ENCODE assay signal across 15 mouse cellular contexts in the genomic region with DNA sequence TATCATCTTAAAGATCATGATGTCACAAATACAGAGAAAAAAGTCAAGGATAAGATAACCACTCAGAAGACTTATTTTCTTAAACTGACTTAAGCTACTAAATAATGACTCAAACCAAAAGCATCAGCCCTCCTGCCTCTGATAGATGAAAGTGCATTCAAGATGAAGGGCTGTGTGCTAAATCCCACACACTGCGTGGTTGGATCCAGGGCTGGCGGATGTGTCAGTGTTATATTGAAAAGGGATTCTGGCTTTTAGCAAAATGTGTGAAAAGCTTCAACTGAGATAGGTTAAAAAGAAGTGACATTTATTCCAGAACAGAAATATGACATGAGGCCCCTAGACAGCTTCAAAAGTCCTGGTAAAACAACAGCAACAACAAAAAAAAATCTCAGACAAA.
"Had no signal": no experiment of that assay in that cellular context is flagged by ENCODE, and none has a peak within 500 bp of the region (broad histone marks: within the 10 kb centered on the region; RNA-seq: fewer than 3 reads in every experiment).

No protein-coding gene starts in this region.

- H3K4me2 ChIP-seq: intestine, embryonic 15.5 days; liver, embryonic 11.5 days; liver, embryonic 15.5 days; midbrain, embryonic 13.5 days; neural tube, embryonic 12.5 days had no signal

- ATAC-seq: intestine, embryonic 15.5 days; lung, postnatal 0 days; midbrain, embryonic 13.5 days had no signal

- H3K9ac ChIP-seq: intestine, embryonic 15.5 days; liver, embryonic 15.5 days; midbrain, embryonic 13.5 days; neural tube, embryonic 12.5 days had no signal

- H3K4me3 ChIP-seq: intestine, embryonic 15.5 days; limb, embryonic 10.5 days; liver, embryonic 15.5 days; midbrain, embryonic 13.5 days; neural tube, embryonic 12.5 days had no signal

- H3K9me3 ChIP-seq: intestine, embryonic 15.5 days; limb, embryonic 10.5 days; liver, embryonic 15.5 days; midbrain, embryonic 13.5 days; neural tube, embryonic 12.5 days had no signal

- H3K27me3 ChIP-seq: intestine, embryonic 15.5 days; liver, embryonic 15.5 days; midbrain, embryonic 13.5 days; neural tube, embryonic 12.5 days had no signal

- DNase-seq: kidney, adult 18-20 months; kidney, postnatal 10 days; kidney, postnatal 4 days; lung, adult 2 months; lung, postnatal 36 days; retina, postnatal 1 day; right cerebral cortex, postnatal 25 days; thymus, postnatal 4 days had no signal

- H3K36me3 ChIP-seq: intestine, embryonic 15.5 days; limb, embryonic 10.5 days; liver, embryonic 15.5 days; midbrain, embryonic 13.5 days; neural tube, embryonic 12.5 days had no signal

- H3K27ac ChIP-seq: intestine, embryonic 15.5 days; limb, embryonic 10.5 days; liver, embryonic 15.5 days; midbrain, embryonic 13.5 days; neural tube, embryonic 12.5 days had no signal

- H3K4me1 ChIP-seq: intestine, embryonic 15.5 days; limb, embryonic 10.5 days; liver, embryonic 15.5 days; midbrain, embryonic 13.5 days; neural tube, embryonic 12.5 days had no signal
